Mouse (Mus musculus) hindbrain, embryonic 13.5 days (tissue): Measurements from ENCODE around the gene Uggt1. TPM values are rescaled to one million over a fixed set of nuclear protein-coding genes. Genes with fewer than 3 reads are reported as not detected.

Source experiments
- ATAC-seq: fragments of 200-750 bp; cut with Nextera tagmentation; 2 replicates; pipeline ENCODE4 v1.8.0; 2017; ENCODE audit warnings: moderate TSS enrichment; ENCODE audit not compliant: low FRiP score
- H3K27ac ChIP-seq: fragments of 300-500 bp; sonication (generic); 2 replicates; pipeline ENCODE4 v1.5.1; 2015; ENCODE audit warnings: inconsistent platforms, mild to moderate bottlenecking, moderate library complexity
- H3K27me3 ChIP-seq: fragments of 300-500 bp; sonication (generic); 2 replicates; pipeline ENCODE4 v1.6.1; 2015; ENCODE audit warnings: mild to moderate bottlenecking, inconsistent platforms
- H3K36me3 ChIP-seq: fragments of 300-500 bp; sonication (generic); 2 replicates; pipeline ENCODE4 v1.6.1; 2015; ENCODE audit warnings: mild to moderate bottlenecking, inconsistent platforms
- H3K4me1 ChIP-seq: fragments of 300-500 bp; sonication (generic); replicated peaks from 2 replicates; pipeline ENCODE4 v1.6.1; 2015; ENCODE audit warnings: inconsistent platforms
- H3K4me2 ChIP-seq: fragments of 300-500 bp; sonication (generic); 2 replicates; pipeline ENCODE4 v1.6.1; 2015; ENCODE audit warnings: inconsistent platforms, mild to moderate bottlenecking, moderate library complexity
- H3K4me3 ChIP-seq: fragments of 300-500 bp; sonication (generic); 2 replicates; pipeline ENCODE4 v1.5.1; 2015; ENCODE audit warnings: mild to moderate bottlenecking, inconsistent platforms
- H3K9ac ChIP-seq: fragments of 300-500 bp; sonication (generic); 2 replicates; pipeline ENCODE4 v1.6.1; 2015; ENCODE audit warnings: mild to moderate bottlenecking, inconsistent platforms
- H3K9me3 ChIP-seq: fragments of 300-500 bp; sonication (generic); 2 replicates; pipeline ENCODE4 v1.6.1; 2016; ENCODE audit warnings: inconsistent platforms
- WGBS: fragments of 180-500 bp; shearing (Covaris S2); methylation state at CpG from one replicate; pipeline ENCODE4 v1.1.7; 2015; 5-methylcytosine and 5-hydroxymethylcytosine counted together
- polyA plus RNA-seq: library from polyadenylated mRNA; unstranded; fragments of >200 nt; fragmentation: Nextera tagmentation; extraction: Ambion mirVana; gene quantifications from 2 replicates; pipeline ENCODE4 v1.2.1, GENCODE M21; 2015

Uggt1 gene
- polyA plus RNA-seq, 1 experiment from 2014 or later: 45.3 TPM

DNA sequence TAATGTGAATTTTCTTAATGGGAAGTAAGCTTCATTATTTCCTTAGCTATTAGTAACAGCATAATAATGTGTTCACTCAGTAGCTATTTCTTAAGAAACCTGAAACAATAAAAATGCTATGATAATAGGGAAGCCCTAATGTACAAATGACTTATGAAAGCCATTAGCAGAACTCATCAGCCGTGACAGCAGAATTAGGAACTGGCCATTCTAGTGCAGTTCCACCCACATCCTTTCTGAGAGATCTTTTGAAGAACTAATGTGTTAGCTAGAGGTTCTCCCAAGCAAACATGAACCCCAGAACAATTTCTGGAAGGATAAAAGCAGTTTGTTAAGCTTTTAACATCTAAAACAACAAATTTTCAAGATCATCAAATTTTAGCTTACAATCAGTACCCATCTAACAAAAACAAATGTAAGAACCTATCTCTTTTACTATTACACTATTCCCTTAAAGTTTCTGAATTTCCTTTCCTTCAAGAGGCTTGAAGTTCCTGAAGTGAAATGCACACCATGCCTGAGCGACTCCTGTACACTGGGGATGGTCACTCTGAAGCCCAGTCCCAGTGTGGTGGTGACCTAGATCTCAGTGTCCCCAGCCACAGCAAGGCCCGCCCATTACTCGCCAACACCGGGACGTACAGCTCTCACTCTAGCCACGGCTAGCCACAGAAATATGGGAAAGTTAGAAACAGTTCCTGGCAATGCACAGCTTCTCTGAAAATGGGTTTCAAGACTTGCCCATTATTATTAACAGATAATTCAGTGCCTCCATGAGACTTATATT lies 13.4 kb downstream of the Uggt1 start:
- H3K9ac ChIP-seq: no peak overlapping the region
- no peaks in the 10 kb centered on the region for H3K27me3 ChIP-seq
- no peaks in the 10 kb centered on the region for H3K9me3 ChIP-seq
- no peak overlapping the region for H3K4me2 ChIP-seq
- no peak for ATAC-seq
- 88% methylated on average over 7 of the region's 7 CpGs for WGBS
- no peak overlapping the region for H3K4me3 ChIP-seq
- H3K27ac ChIP-seq: no peak overlapping the region
- H3K4me1 ChIP-seq: no peaks in the 10 kb centered on the region
- H3K36me3 ChIP-seq: peaks cover 60% of the 10 kb centered on the region

DNA sequence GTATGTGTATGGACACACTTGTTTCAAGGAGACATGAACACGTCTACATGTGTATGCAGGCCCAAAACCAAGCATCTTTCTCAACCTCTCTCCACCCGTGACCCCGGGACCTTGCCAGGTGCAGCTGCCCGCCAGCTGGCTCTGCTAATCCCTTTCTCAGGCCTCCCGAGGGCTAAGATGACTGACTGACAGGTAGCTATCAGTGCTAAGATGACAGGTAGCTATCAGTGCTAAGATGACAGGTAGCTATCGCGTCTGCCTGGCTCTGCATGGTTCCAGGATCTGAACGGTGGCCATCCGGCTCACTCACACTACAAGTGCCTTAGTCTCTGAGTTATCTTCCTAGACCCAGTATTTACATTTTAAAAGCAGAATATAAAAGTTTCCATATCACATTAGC lies 16.1 kb downstream of the Uggt1 start:
- Histone ChIP-seq H3K4me3 (no peak overlapping the region), H3K9me3 (no peaks in the 10 kb centered on the region), H3K27me3 (no peaks in the 10 kb centered on the region), H3K36me3 (peaks cover 70% of the 10 kb centered on the region), H3K4me1 (no peaks in the 10 kb centered on the region), H3K9ac (no peak overlapping the region), H3K4me2 (no peak overlapping the region), H3K27ac (no peak overlapping the region)
- WGBS: 89% methylated on average over 9 of the region's 9 CpGs
- no peak for ATAC-seq

DNA sequence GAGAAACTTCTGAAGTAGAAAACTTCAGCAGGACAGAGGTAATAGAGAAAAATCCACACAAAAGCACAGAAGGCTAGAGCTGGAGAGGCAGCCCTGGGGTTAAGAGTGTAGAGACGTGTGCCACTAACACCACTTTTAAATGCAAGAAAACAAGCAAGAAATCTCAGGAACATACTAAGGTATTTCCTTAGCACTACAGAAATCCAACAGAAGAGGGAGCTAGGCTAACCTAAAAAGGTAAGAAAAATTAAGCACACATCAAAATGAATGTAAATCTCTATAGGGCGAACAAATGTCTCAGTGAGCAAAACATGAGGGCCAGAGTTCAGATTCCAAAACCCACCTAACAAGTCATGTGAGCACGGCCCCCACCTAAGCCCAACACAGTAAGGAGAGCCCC lies 19.9 kb downstream of the Uggt1 start:
- Histone ChIP-seq H3K27ac (no peak overlapping the region), H3K4me1 (no peaks in the 10 kb centered on the region), H3K9me3 (no peaks in the 10 kb centered on the region), H3K27me3 (no peaks in the 10 kb centered on the region), H3K36me3 (peaks cover 76% of the 10 kb centered on the region), H3K4me2 (no peak overlapping the region), H3K4me3 (no peak overlapping the region), H3K9ac (no peak overlapping the region)
- no peak for ATAC-seq
- WGBS: 94% methylated on average over 3 of the region's 3 CpGs

DNA sequence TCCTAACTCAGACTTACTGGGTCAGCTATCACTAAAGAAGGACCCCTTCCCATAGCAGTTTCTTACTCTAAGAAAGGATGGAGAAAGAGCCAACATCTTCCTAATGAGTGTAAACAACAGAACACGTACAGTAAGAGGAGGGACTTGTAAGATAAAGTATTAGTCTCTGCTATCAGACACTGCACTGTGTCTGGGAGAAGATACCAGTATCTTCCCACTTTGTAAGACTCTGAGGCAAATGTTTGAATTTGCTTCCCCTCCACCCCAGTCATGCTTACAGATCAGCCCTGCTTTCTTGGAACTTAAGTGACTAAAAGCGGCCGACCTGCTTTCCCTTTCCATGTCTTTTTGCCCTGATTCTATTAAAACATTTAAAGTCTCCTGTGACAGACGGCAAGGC lies 30.2 kb downstream of the Uggt1 start:
- Histone ChIP-seq H3K36me3 (peaks cover 67% of the 10 kb centered on the region), H3K4me3 (no peak overlapping the region), H3K9me3 (no peaks in the 10 kb centered on the region), H3K4me1 (no peaks in the 10 kb centered on the region), H3K9ac (no peak overlapping the region), H3K4me2 (no peak overlapping the region), H3K27ac (no peak overlapping the region), H3K27me3 (no peaks in the 10 kb centered on the region)
- 88% methylated on average over 4 of the region's 4 CpGs for WGBS
- ATAC-seq: no peak

DNA sequence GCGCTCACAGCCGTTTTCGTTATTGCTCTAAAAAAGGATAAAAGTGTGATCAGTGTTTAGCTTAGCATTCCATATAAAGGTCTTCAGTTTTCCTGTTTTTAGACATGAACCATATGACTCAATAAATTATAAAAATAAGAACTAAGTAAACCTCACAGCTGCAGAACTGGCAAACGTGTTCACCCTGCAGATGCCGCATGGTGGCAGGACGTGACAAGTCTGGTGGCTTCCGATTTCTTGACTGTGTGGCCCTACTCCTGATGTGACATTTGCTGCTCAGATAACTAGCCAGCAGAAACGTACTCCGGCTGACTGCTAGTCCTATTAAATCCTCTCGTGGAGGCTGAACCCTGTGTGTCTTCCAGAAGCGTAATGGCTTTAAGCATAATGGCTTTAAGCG lies 42.8 kb downstream of the Uggt1 start:
- no peak overlapping the region for H3K27ac ChIP-seq
- H3K9ac ChIP-seq: no peak overlapping the region
- ATAC-seq: no peak
- no peaks in the 10 kb centered on the region for H3K4me1 ChIP-seq
- 96% methylated on average over 12 of the region's 12 CpGs for WGBS
- no peak overlapping the region for H3K4me2 ChIP-seq
- peaks cover 59% of the 10 kb centered on the region for H3K36me3 ChIP-seq
- no peaks in the 10 kb centered on the region for H3K9me3 ChIP-seq
- H3K4me3 ChIP-seq: no peak overlapping the region
- H3K27me3 ChIP-seq: no peaks in the 10 kb centered on the region

DNA sequence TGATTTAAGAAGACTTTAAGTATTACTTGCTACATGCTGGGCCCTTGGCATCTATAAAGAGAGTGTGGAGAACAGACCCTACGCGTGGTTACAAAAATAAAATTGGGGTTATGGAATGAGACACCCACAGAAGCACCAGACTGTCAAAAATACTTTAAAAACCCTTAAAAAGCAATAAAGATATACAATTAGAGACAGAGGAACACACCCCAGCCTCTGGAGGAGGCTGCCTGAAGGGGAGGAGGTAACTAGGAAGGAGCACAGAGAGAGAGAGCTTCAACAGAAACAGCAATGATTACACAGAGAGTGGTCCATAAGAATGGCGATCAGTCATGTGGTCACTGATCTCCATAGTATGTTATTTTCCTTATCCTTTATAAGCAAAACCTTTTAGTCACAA lies 50.0 kb downstream of the Uggt1 start:
- Histone ChIP-seq H3K36me3 (peaks cover 96% of the 10 kb centered on the region), H3K4me2 (no peak overlapping the region)
- WGBS: 98% methylated on average over 3 of the region's 3 CpGs

DNA sequence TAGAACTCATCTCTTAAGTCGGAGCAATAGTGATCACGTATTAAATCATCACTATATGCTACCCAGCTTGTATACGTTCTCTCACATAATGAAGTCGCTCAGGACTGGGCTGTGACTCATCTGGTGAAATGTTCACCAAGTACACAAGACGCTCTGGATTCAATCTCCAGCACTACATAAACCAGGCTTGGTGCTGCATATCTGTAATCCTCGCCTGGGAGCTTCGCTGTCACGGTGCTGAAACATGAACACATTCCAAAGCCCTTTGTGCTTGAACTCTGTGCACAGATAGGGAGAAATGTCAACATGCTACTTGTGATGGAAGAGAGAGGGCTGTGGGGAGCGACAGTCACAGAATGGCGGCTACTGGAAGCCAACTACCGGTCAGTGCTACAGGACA lies 52.6 kb downstream of the Uggt1 start:
- no peak overlapping the region for H3K27ac ChIP-seq
- H3K4me1 ChIP-seq: no peaks in the 10 kb centered on the region
- no peak for ATAC-seq
- no peaks in the 10 kb centered on the region for H3K27me3 ChIP-seq
- H3K4me3 ChIP-seq: no peak overlapping the region
- H3K9ac ChIP-seq: no peak overlapping the region
- no peaks in the 10 kb centered on the region for H3K9me3 ChIP-seq
- H3K4me2 ChIP-seq: no peak overlapping the region
- peaks cover 97% of the 10 kb centered on the region for H3K36me3 ChIP-seq
- WGBS: 91% methylated on average over 11 of the region's 11 CpGs

More for the DNA sequence above, 50.0 kb downstream of the Uggt1 start:
- Histone ChIP-seq H3K9me3 (no peaks in the 10 kb centered on the region), H3K9ac (no peak overlapping the region), H3K27me3 (no peaks in the 10 kb centered on the region), H3K27ac (no peak overlapping the region), H3K4me3 (no peak overlapping the region), H3K4me1 (no peaks in the 10 kb centered on the region)
- no peak for ATAC-seq

DNA sequence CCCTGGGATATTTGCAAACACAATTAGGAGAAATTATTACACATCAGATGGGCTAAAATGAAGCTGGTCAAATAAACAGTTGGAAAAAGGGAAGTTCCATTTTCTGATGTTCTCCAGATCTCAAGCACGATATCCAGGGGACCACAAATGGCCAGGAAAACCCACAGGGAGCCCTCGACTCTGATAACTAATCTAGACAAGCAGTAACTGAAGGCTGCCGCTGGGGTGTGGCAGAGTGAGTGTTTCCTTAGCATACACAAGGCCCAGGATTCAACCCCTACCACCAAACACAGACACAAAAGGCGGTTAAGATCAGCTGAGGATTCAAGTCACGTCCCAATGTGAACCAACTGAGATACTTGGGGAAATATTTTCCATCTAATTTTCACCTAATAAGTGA lies 64.5 kb downstream of the Uggt1 start:
- Histone ChIP-seq H3K27ac (no peak overlapping the region), H3K4me3 (no peak overlapping the region), H3K4me2 (no peak overlapping the region), H3K9me3 (no peaks in the 10 kb centered on the region), H3K36me3 (peaks cover 82% of the 10 kb centered on the region), H3K27me3 (no peaks in the 10 kb centered on the region), H3K9ac (no peak overlapping the region), H3K4me1 (no peaks in the 10 kb centered on the region)
- no peak for ATAC-seq
- WGBS: 89% methylated on average over 5 of the region's 5 CpGs

DNA sequence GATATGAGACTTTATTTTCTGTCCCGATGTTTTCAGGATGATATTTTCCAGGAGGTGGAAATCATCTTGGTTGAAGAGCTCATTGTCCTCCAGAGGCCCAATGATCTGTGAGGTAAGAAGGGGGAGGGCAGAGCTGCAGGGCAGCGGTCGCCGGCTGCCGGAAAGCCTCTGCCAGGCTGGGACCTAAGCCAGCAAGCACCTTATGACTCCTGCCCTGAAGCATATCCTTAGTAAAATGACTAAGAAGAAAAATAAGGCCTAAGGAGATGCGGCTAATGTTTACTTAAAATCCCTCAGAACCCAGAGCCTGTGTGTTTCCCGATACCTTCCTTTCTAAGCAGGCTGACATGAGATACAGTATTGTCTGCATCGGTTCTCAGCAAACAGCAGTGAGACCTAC lies 71.1 kb downstream of the Uggt1 start:
- Histone ChIP-seq H3K9ac (no peak overlapping the region), H3K4me1 (no peaks in the 10 kb centered on the region), H3K4me2 (no peak overlapping the region), H3K4me3 (no peak overlapping the region), H3K9me3 (no peaks in the 10 kb centered on the region), H3K36me3 (peaks cover 85% of the 10 kb centered on the region), H3K27ac (no peak overlapping the region), H3K27me3 (no peaks in the 10 kb centered on the region)
- 94% methylated on average over 8 of the region's 8 CpGs for WGBS
- ATAC-seq: no peak

DNA sequence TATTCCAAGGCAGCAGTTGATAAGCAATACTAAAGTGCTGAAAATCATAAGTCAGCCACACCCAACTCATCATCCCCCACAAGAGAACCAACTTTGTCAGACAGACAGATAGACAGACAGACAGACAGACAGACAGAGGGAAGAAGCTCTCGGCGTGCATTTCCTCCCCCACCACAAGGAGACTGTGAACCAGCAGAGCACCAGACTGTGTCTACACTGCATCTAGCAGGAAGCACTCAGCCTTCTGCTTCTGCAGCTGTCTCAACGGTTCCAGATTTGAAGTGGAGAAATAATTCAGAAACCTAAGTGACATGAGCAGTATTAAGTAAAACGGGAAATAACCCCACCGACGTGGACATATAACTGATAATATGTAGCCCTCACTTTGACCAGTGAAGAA lies 71.6 kb downstream of the Uggt1 start:
- Histone ChIP-seq H3K27ac (no peak overlapping the region), H3K4me1 (no peaks in the 10 kb centered on the region), H3K4me3 (no peak overlapping the region), H3K27me3 (no peaks in the 10 kb centered on the region), H3K4me2 (no peak overlapping the region), H3K36me3 (peaks cover 84% of the 10 kb centered on the region), H3K9me3 (no peaks in the 10 kb centered on the region), H3K9ac (no peak overlapping the region)
- 97% methylated on average over 6 of the region's 6 CpGs for WGBS
- no peak for ATAC-seq

DNA sequence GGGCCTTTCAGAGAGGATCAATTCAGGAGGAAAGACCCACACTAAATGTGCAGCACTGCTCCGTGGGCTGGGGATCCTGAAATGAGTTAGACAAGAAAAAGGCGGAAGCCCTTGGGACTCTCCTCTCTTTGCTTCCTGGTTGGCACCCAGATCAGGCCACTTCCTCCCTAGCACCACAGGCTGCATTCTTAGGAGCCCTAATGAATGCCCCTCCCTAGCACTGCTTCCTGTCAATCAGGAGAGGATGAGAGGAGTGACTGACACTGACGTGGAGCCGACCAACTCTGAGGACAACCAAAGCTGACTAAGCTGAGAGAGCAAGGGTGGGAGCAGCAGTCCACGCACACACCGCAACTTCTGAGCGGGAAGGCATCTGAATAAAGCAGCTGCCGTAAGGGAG lies 81.8 kb downstream of the Uggt1 start:
- Histone ChIP-seq H3K36me3 (peaks cover 91% of the 10 kb centered on the region), H3K4me1 (no peaks in the 10 kb centered on the region), H3K27ac (no peak overlapping the region), H3K27me3 (no peaks in the 10 kb centered on the region), H3K4me3 (no peak overlapping the region), H3K4me2 (no peak overlapping the region), H3K9ac (no peak overlapping the region), H3K9me3 (no peaks in the 10 kb centered on the region)
- 81% methylated on average over 8 of the region's 8 CpGs for WGBS
- no peak for ATAC-seq

DNA sequence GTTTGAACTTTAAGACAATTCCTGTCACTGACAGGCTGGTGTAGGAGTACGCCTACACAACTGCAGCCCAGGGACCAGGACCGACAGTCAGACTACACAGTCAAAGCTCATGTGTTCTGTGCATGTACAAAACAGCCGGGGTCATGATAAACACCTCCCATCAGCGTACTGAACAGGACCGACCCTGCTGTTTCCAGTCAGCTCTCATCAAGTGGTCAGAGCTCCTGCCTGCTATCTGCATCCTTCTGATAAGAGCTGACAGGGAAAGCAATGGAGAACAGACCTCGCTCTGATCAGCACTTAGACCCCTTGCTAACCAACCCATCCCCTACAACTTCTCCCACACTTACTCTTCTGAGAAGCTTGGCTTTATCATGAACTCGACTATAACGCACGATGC lies 83.3 kb downstream of the Uggt1 start:
- H3K9ac ChIP-seq: no peak overlapping the region
- H3K4me1 ChIP-seq: no peaks in the 10 kb centered on the region
- H3K9me3 ChIP-seq: no peaks in the 10 kb centered on the region
- H3K27me3 ChIP-seq: no peaks in the 10 kb centered on the region
- no peak for ATAC-seq
- H3K27ac ChIP-seq: no peak overlapping the region
- 95% methylated on average over 9 of the region's 9 CpGs for WGBS
- H3K36me3 ChIP-seq: peaks cover 97% of the 10 kb centered on the region
- H3K4me2 ChIP-seq: no peak overlapping the region
- no peak overlapping the region for H3K4me3 ChIP-seq

DNA sequence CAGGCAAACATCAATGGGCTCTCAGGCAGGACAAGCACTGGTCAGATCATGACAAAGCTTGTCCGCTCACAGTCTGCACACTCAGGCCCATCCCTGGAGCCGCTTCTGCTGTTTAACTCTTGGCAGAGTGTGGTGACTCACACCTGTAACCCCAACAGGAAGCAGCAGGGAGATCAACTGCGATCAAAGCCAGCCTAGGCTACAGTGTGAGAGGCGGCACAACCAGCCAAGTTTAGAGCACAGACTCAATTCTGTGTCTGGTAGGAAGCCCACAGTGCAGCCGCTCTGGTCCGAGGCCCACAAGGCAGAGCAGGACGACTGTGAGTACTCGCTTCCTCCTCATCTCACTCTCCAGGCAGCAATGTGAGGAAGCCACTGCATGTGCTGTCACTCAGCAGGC lies 84.3 kb downstream of the Uggt1 start:
- Histone ChIP-seq H3K9ac (no peak overlapping the region; the same call in 1 of the 2 replicates), H3K9me3 (no peaks in the 10 kb centered on the region), H3K27ac (no peak overlapping the region), H3K4me1 (no peaks in the 10 kb centered on the region), H3K4me3 (no peak overlapping the region), H3K4me2 (no peak overlapping the region), H3K36me3 (peaks cover 96% of the 10 kb centered on the region), H3K27me3 (no peaks in the 10 kb centered on the region)
- WGBS: 91% methylated on average over 8 of the region's 8 CpGs
- ATAC-seq: no peak
